In genomic region chr6:90678759-90679158, GRCm38 (mm10) we compare ENCODE assay signal across 13 mouse cellular contexts.
DNase-seq lines count a peak whose midpoint lies in the region; ATAC-seq and TF ChIP-seq lines count a peak whose summit lies in the region.
"Had no signal": no experiment of that assay in that cellular context is flagged by ENCODE, and none has a peak within 500 bp of the region (broad histone marks: within the 10 kb centered on the region; RNA-seq: fewer than 3 reads in every experiment).

No protein-coding gene starts in this region.

- no peaks in the 10 kb centered on the region for H3K27me3 ChIP-seq in heart, embryonic 11.5 days (ENCODE audit: control insufficient read depth, insufficient read depth, low read length)
- H3K27me3 ChIP-seq in lung, embryonic 16.5 days (ENCODE audit: control insufficient read depth, insufficient read depth, low read depth, low read length) = no peaks in the 10 kb centered on the region
- no peaks in the 10 kb centered on the region for H3K27me3 ChIP-seq in cerebellum, adult 2 months (ENCODE audit: control insufficient read depth, insufficient read depth, low read length)
- H3K27me3 ChIP-seq: embryonic facial prominence, embryonic 15.5 days had no signal

- H3K27ac ChIP-seq in heart, embryonic 11.5 days (ENCODE audit: low read depth, low read length) = peak overlapping the region; percentile 80
- peak overlapping the region; percentile 72 for H3K27ac ChIP-seq in lung, embryonic 16.5 days (ENCODE audit: low read length)
- no peak overlapping the region for H3K27ac ChIP-seq in cerebellum, adult 2 months (ENCODE audit: insufficient read depth, low read length)
- H3K27ac ChIP-seq: embryonic facial prominence, embryonic 15.5 days; macrophage had no signal

- intact Hi-C loops in heart, postnatal 36 days (cut with DNase I) = no loop called here

- ATAC-seq in heart, embryonic 11.5 days (replicated peaks; ENCODE audit: insufficient number of reproducible peaks, low FRiP score, low TSS enrichment) = 0 out of 2 replicates have a peak, but pooled peaks have one; percentile 19
- ATAC-seq in lung, embryonic 16.5 days (ENCODE audit: low read depth) = peak; percentile 78

- WGBS in heart, embryonic 11.5 days (ENCODE audit: insufficient replicate concordance) = 61% methylated on average over 4 of the region's 4 CpGs
- WGBS in lung, embryonic 16.5 days = 72% methylated on average over 4 of the region's 4 CpGs
- 70% methylated on average over 4 of the region's 4 CpGs for WGBS in cerebellum, adult 2 months

- DNase-seq in heart, adult 9 months (ENCODE audit: low spot score in 2 of 2) = peak; percentile 24 to 71
- no peak for DNase-seq in heart, postnatal 36 days
- peak; percentile 28 for DNase-seq in kidney, adult 8-10 months
- no peak for DNase-seq in urinary bladder, adult 18-20 months (ENCODE audit: low spot score in 2 of 2)
- no peak for DNase-seq in cerebellum, adult 2 months
- no peak for DNase-seq in adipocyte (ENCODE audit: low spot score)
- DNase-seq: cerebellum, adult 18-20 months; gastrocnemius, postnatal 10 days had no signal

- no peak for TF ChIP-seq CTCF in cerebellum, adult 2 months (IDR thresholded peaks at IDR 0.05; ENCODE audit: borderline replicate concordance, insufficient read depth, low read depth, low read length)

- no peaks in the 10 kb centered on the region for H3K9me3 ChIP-seq in heart, embryonic 11.5 days (replicated peaks; ENCODE audit: control insufficient read depth, low read length)
- no peaks in the 10 kb centered on the region for H3K9me3 ChIP-seq in lung, embryonic 16.5 days (ENCODE audit: control insufficient read depth, low read length)
- H3K9me3 ChIP-seq: embryonic facial prominence, embryonic 15.5 days had no signal

- no peak overlapping the region for H3K9ac ChIP-seq in heart, embryonic 11.5 days (ENCODE audit: low read depth, low read length)
- no peak overlapping the region for H3K9ac ChIP-seq in lung, embryonic 16.5 days (ENCODE audit: low read length)
- H3K9ac ChIP-seq: embryonic facial prominence, embryonic 15.5 days had no signal

- TF ChIP-seq POLR2A in cerebellum, adult 2 months (IDR thresholded peaks at IDR 0.05; ENCODE audit: borderline replicate concordance, insufficient read depth, low read length) = no peak

- no peak overlapping the region for H3K4me3 ChIP-seq in heart, embryonic 11.5 days (ENCODE audit: low read depth, low read length)
- no peak overlapping the region for H3K4me3 ChIP-seq in lung, embryonic 16.5 days (ENCODE audit: low read length)
- no peak overlapping the region for H3K4me3 ChIP-seq in cerebellum, adult 2 months (replicated peaks; ENCODE audit: insufficient read depth, low read depth, low read length)
- H3K4me3 ChIP-seq: embryonic facial prominence, embryonic 15.5 days; layer of hippocampus, adult 2 months had no signal

- no peak overlapping the region for H3K4me2 ChIP-seq in heart, embryonic 11.5 days
- no peak overlapping the region for H3K4me2 ChIP-seq in lung, embryonic 16.5 days (ENCODE audit: low read depth, low read length)
- H3K4me2 ChIP-seq: embryonic facial prominence, embryonic 15.5 days had no signal

- H3K36me3 ChIP-seq in heart, embryonic 11.5 days (ENCODE audit: control insufficient read depth, insufficient read depth, low read length) = peaks cover 47% of the 10 kb centered on the region
- H3K36me3 ChIP-seq in lung, embryonic 16.5 days (ENCODE audit: control insufficient read depth, insufficient read depth, low read length) = peaks cover 46% of the 10 kb centered on the region

- peaks cover 15% of the 10 kb centered on the region for H3K4me1 ChIP-seq in heart, embryonic 11.5 days (ENCODE audit: control insufficient read depth, insufficient read depth, low read length)
- peaks cover 3% of the 10 kb centered on the region for H3K4me1 ChIP-seq in lung, embryonic 16.5 days (replicated peaks; ENCODE audit: control insufficient read depth, insufficient read depth, low read length)
- H3K4me1 ChIP-seq in cerebellum, adult 2 months (ENCODE audit: control insufficient read depth, insufficient read depth, low read length) = peaks cover 12% of the 10 kb centered on the region

Comparison
In these comparisons a context has a peak if more than half of its experiments do, and no peak if none do; other contexts are left out.
1. DNase-seq: peak in heart, adult 9 months (2 of 2) and kidney, adult 8-10 months (2 of 2); none in heart, postnatal 36 days (0 of 2), urinary bladder, adult 18-20 months (0 of 2), cerebellum, adult 2 months (0 of 2) and adipocyte (single experiment).